8 mouse cellular contexts compared by ENCODE assay signal in genomic region chr13:23554393-23554792, GRCm38 (mm10). TPM values are rescaled to one million over a fixed set of nuclear protein-coding genes. Genes with fewer than 3 reads are reported as not detected.
DNase-seq lines count a peak whose midpoint lies in the region; ATAC-seq lines count a peak whose summit lies in the region.

No protein-coding gene starts in this region.

- H3K9ac ChIP-seq in heart, embryonic 14.5 days (ENCODE audit: low read length): peak overlapping the region; percentile 94
- peak overlapping the region; percentile 72 for H3K9ac ChIP-seq in hindbrain, embryonic 12.5 days
- H3K9ac ChIP-seq in midbrain, embryonic 13.5 days (replicated peaks): peak overlapping the region; percentile 78

- H3K36me3 ChIP-seq in heart, embryonic 14.5 days (ENCODE audit: control insufficient read depth, insufficient read depth, low read length): no peaks in the 10 kb centered on the region
- H3K36me3 ChIP-seq in hindbrain, embryonic 12.5 days: no peaks in the 10 kb centered on the region
- no peaks in the 10 kb centered on the region for H3K36me3 ChIP-seq in midbrain, embryonic 13.5 days

- peaks cover 0 to 13% of the 10 kb centered on the region in 2 experiments; a peak in 3 of 4 replicates for H3K4me1 ChIP-seq in heart, embryonic 14.5 days (ENCODE audit: control insufficient read depth in 2 of 2, insufficient read depth in 2 of 2, low read length in 2 of 2)
- H3K4me1 ChIP-seq in hindbrain, embryonic 12.5 days: peaks cover 17% of the 10 kb centered on the region
- peaks cover 36% of the 10 kb centered on the region for H3K4me1 ChIP-seq in midbrain, embryonic 13.5 days (replicated peaks)

- DNase-seq in heart, postnatal 4 days: no peak
- DNase-seq in MEL-GATA-1-ER (ENCODE audit: extremely low read depth, low read depth): peak; percentile 49
- no peak for DNase-seq in urinary bladder, postnatal 36 days (ENCODE audit: low spot score in 2 of 2)
- DNase-seq in layer of hippocampus, adult 18-20 months (ENCODE audit: low spot score in 2 of 2): no peak
- no peak for DNase-seq in left cerebral cortex, adult 11 months (ENCODE audit: low spot score)

- H3K27me3 ChIP-seq in heart, embryonic 14.5 days (ENCODE audit: control insufficient read depth, insufficient read depth, low read length): no peaks in the 10 kb centered on the region
- no peaks in the 10 kb centered on the region for H3K27me3 ChIP-seq in hindbrain, embryonic 12.5 days
- H3K27me3 ChIP-seq in midbrain, embryonic 13.5 days: no peaks in the 10 kb centered on the region

- WGBS in heart, embryonic 14.5 days: 22% methylated on average over 9 of the region's 9 CpGs
- WGBS in hindbrain, embryonic 12.5 days: 23% methylated on average over 9 of the region's 9 CpGs
- WGBS in midbrain, embryonic 13.5 days: 25% methylated on average over 9 of the region's 9 CpGs

- H3K4me2 ChIP-seq in heart, embryonic 14.5 days (ENCODE audit: low read length): peak overlapping the region; percentile 85
- H3K4me2 ChIP-seq in hindbrain, embryonic 12.5 days (replicated peaks): peak overlapping the region; percentile 98
- peak overlapping the region; percentile 100 for H3K4me2 ChIP-seq in midbrain, embryonic 13.5 days (replicated peaks)

- H3K4me3 ChIP-seq in heart, embryonic 14.5 days (ENCODE audit: control insufficient read depth in 1 of 2, insufficient read depth in 1 of 2, low read depth in 1 of 2, low read length in 2 of 2): peak overlapping the region in 1 of 2 experiments; percentile 62; a peak in 2 of 4 replicates
- peak overlapping the region; percentile 46 for H3K4me3 ChIP-seq in hindbrain, embryonic 12.5 days
- peak overlapping the region; percentile 55 for H3K4me3 ChIP-seq in midbrain, embryonic 13.5 days (replicated peaks)

- no peaks in the 10 kb centered on the region for H3K9me3 ChIP-seq in heart, embryonic 14.5 days (ENCODE audit: control insufficient read depth, low read length)
- no peaks in the 10 kb centered on the region for H3K9me3 ChIP-seq in hindbrain, embryonic 12.5 days (replicated peaks)
- H3K9me3 ChIP-seq in midbrain, embryonic 13.5 days: no peaks in the 10 kb centered on the region

- peak overlapping the region; percentile 97 to 98 for H3K27ac ChIP-seq in heart, embryonic 14.5 days (replicated peaks in 1 of 2; ENCODE audit: control insufficient read depth in 1 of 2, insufficient read depth in 1 of 2, low read depth in 2 of 2, low read length in 2 of 2)
- peak overlapping the region; percentile 89 for H3K27ac ChIP-seq in hindbrain, embryonic 12.5 days
- peak overlapping the region; percentile 91 for H3K27ac ChIP-seq in midbrain, embryonic 13.5 days

- ATAC-seq in heart, embryonic 14.5 days (ENCODE audit: insufficient number of reproducible peaks, insufficient read depth, low FRiP score, low read depth): no peak
- ATAC-seq in hindbrain, embryonic 12.5 days (ENCODE audit: low FRiP score): no peak
- no peak for ATAC-seq in midbrain, embryonic 13.5 days

RNA-seq across cellular contexts. Expression of gene Hist1h1d, which starts 1.3 kb away (rescaled TPM):
- 0.24 and 0.41 TPM in 2 replicates for polyA plus RNA-seq in heart, embryonic 14.5 days (2014; fragmentation: Nextera tagmentation; extraction: Ambion mirVana)
- total RNA-seq in heart, postnatal 4 days (2021): 10 to 100 TPM; 40.0 to 43.0 TPM
- polyA plus RNA-seq in hindbrain, embryonic 12.5 days (2016; fragmentation: Nextera tagmentation; extraction: Ambion mirVana): 0.23 and 0.39 TPM in 2 replicates
- 0.23 and 0.24 TPM in 2 replicates for polyA plus RNA-seq in midbrain, embryonic 13.5 days (2015; fragmentation: Nextera tagmentation; extraction: Ambion mirVana)
- 1 to 10 TPM; 3.1 to 4.0 TPM for total RNA-seq in layer of hippocampus, adult 18-20 months (2021)

RNA-seq across cellular contexts. Expression of gene Hist1h4f, which starts 2.9 kb away (rescaled TPM):
- polyA plus RNA-seq in heart, embryonic 14.5 days (2014; fragmentation: Nextera tagmentation; extraction: Ambion mirVana): not detected in 2 replicates
- 100 to 1,000 TPM; 802 to 855 TPM for total RNA-seq in heart, postnatal 4 days (2021)
- polyA plus RNA-seq in hindbrain, embryonic 12.5 days (2016; fragmentation: Nextera tagmentation; extraction: Ambion mirVana): 1.4 TPM in 1 of 2 replicates, not detected in the other
- not detected in 2 replicates for polyA plus RNA-seq in midbrain, embryonic 13.5 days (2015; fragmentation: Nextera tagmentation; extraction: Ambion mirVana)
- total RNA-seq in layer of hippocampus, adult 18-20 months (2021): 100 to 1,000 TPM; 135 to 161 TPM

RNA-seq across cellular contexts. Expression of gene Hist1h3e, which starts 7.8 kb away (rescaled TPM):
- polyA plus RNA-seq in heart, embryonic 14.5 days (2014; fragmentation: Nextera tagmentation; extraction: Ambion mirVana): 2.0 TPM in 2 replicates
- total RNA-seq in heart, postnatal 4 days (2021): 100 to 1,000 TPM; 299 to 323 TPM
- polyA plus RNA-seq in hindbrain, embryonic 12.5 days (2016; fragmentation: Nextera tagmentation; extraction: Ambion mirVana): 4.4 and 5.6 TPM in 2 replicates
- 3.1 and 4.7 TPM in 2 replicates for polyA plus RNA-seq in midbrain, embryonic 13.5 days (2015; fragmentation: Nextera tagmentation; extraction: Ambion mirVana)
- total RNA-seq in layer of hippocampus, adult 18-20 months (2021): 10 to 100 TPM; 39.8 to 44.6 TPM

RNA-seq across cellular contexts. Expression of gene Hist1h3f, which starts 10.5 kb away (rescaled TPM):
- polyA plus RNA-seq in heart, embryonic 14.5 days (2014; fragmentation: Nextera tagmentation; extraction: Ambion mirVana): 0.65 and 0.72 TPM in 2 replicates
- total RNA-seq in heart, postnatal 4 days (2021): 100 to 1,000 TPM; 121 to 128 TPM
- 0.66 and 1.4 TPM in 2 replicates for polyA plus RNA-seq in hindbrain, embryonic 12.5 days (2016; fragmentation: Nextera tagmentation; extraction: Ambion mirVana)
- polyA plus RNA-seq in midbrain, embryonic 13.5 days (2015; fragmentation: Nextera tagmentation; extraction: Ambion mirVana): 0.75 and 0.84 TPM in 2 replicates
- 10 to 100 TPM; 15.1 to 16.5 TPM for total RNA-seq in layer of hippocampus, adult 18-20 months (2021)

RNA-seq across cellular contexts. Expression of gene Hist1h2bh, which starts 11.2 kb away (rescaled TPM):
- polyA plus RNA-seq in heart, embryonic 14.5 days (2014; fragmentation: Nextera tagmentation; extraction: Ambion mirVana): 0.65 and 0.66 TPM in 2 replicates
- 10 to 100 TPM; 23.5 to 23.8 TPM for total RNA-seq in heart, postnatal 4 days (2021)
- 0.37 and 0.57 TPM in 2 replicates for polyA plus RNA-seq in hindbrain, embryonic 12.5 days (2016; fragmentation: Nextera tagmentation; extraction: Ambion mirVana)
- polyA plus RNA-seq in midbrain, embryonic 13.5 days (2015; fragmentation: Nextera tagmentation; extraction: Ambion mirVana): 0.31 and 0.35 TPM in 2 replicates
- total RNA-seq in layer of hippocampus, adult 18-20 months (2021): under 1 TPM; 0.43 to 0.54 TPM
